Mouse (Mus musculus) hindbrain, embryonic 13.5 days (tissue): Measurements from ENCODE around the gene Mrgpre. TPM values are rescaled to one million over a fixed set of nuclear protein-coding genes. Genes with fewer than 3 reads are reported as not detected.

Experiments used
- ATAC-seq: fragments of 200-750 bp; cut with Nextera tagmentation; 2 replicates; pipeline ENCODE4 v1.8.0; 2017; ENCODE audit warnings: moderate TSS enrichment; ENCODE audit not compliant: low FRiP score
- H3K27ac ChIP-seq: fragments of 300-500 bp; sonication (generic); 2 replicates; pipeline ENCODE4 v1.5.1; 2015; ENCODE audit warnings: inconsistent platforms, mild to moderate bottlenecking, moderate library complexity
- H3K27me3 ChIP-seq: fragments of 300-500 bp; sonication (generic); 2 replicates; pipeline ENCODE4 v1.6.1; 2015; ENCODE audit warnings: mild to moderate bottlenecking, inconsistent platforms
- H3K36me3 ChIP-seq: fragments of 300-500 bp; sonication (generic); 2 replicates; pipeline ENCODE4 v1.6.1; 2015; ENCODE audit warnings: mild to moderate bottlenecking, inconsistent platforms
- H3K4me1 ChIP-seq: fragments of 300-500 bp; sonication (generic); replicated peaks from 2 replicates; pipeline ENCODE4 v1.6.1; 2015; ENCODE audit warnings: inconsistent platforms
- H3K4me2 ChIP-seq: fragments of 300-500 bp; sonication (generic); 2 replicates; pipeline ENCODE4 v1.6.1; 2015; ENCODE audit warnings: inconsistent platforms, mild to moderate bottlenecking, moderate library complexity
- H3K4me3 ChIP-seq: fragments of 300-500 bp; sonication (generic); 2 replicates; pipeline ENCODE4 v1.5.1; 2015; ENCODE audit warnings: mild to moderate bottlenecking, inconsistent platforms
- H3K9ac ChIP-seq: fragments of 300-500 bp; sonication (generic); 2 replicates; pipeline ENCODE4 v1.6.1; 2015; ENCODE audit warnings: mild to moderate bottlenecking, inconsistent platforms
- H3K9me3 ChIP-seq: fragments of 300-500 bp; sonication (generic); 2 replicates; pipeline ENCODE4 v1.6.1; 2016; ENCODE audit warnings: inconsistent platforms
- WGBS: fragments of 180-500 bp; shearing (Covaris S2); methylation state at CpG from one replicate; pipeline ENCODE4 v1.1.7; 2015; 5-methylcytosine and 5-hydroxymethylcytosine counted together
- polyA plus RNA-seq: library from polyadenylated mRNA; unstranded; fragments of >200 nt; fragmentation: Nextera tagmentation; extraction: Ambion mirVana; gene quantifications from 2 replicates; pipeline ENCODE4 v1.2.1, GENCODE M21; 2015

Gene Mrgpre
- polyA plus RNA-seq, 1 experiment from 2014 or later, result 3.8 TPM

DNA sequence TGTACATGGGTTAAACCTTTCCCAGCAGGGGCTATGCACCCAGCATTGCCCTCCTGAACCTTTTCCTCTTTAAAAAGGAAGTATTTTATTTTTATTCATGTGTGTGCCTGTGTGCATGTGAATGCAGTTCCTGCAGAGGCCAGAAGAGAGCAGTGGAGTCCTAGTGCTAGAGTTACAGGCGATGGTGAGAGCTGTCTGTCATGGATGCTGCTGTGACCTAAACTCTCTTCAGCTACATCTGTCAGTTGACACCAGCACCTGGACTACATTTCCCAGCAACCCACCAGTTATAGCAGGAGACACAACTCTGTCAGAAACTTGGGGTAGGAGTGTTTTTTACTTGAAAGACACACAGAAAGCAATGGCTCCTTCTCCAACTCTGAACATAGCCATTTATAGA lies 24.6 kb upstream of the Mrgpre start:
- peaks cover 90% of the 10 kb centered on the region for H3K36me3 ChIP-seq
- no peak overlapping the region for H3K27ac ChIP-seq
- no peak for ATAC-seq
- no peak overlapping the region for H3K9ac ChIP-seq
- no peaks in the 10 kb centered on the region for H3K27me3 ChIP-seq
- no peak overlapping the region for H3K4me2 ChIP-seq
- no peaks in the 10 kb centered on the region for H3K9me3 ChIP-seq
- H3K4me3 ChIP-seq, result no peak overlapping the region
- no peaks in the 10 kb centered on the region for H3K4me1 ChIP-seq
- 51% methylated on average over 1 of the region's 1 CpGs for WGBS

DNA sequence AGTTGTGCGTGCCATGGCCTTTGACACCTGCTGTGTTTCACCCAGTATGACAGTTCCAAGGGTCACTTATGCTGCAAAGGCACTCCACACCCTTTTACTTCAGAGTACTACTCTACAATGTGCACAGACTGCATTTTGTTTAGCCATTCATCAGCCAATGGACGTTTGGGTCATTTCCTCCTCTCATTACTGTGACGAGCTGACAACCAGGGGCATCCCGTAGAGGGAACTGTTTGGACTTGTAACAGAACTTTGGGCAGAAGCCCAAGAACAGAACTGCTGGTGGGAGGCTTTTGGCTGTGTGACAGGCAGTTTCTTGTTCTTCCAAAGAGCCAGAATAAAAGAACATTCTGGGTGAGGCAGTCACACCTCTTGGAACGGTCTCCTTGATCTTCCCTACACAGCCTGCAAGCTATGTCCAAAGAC lies 20.9 kb upstream of the Mrgpre start:
- 66% methylated on average over 5 of the region's 5 CpGs for WGBS
- ATAC-seq, result no peak
- no peak overlapping the region for H3K27ac ChIP-seq
- H3K9ac ChIP-seq, result no peak overlapping the region
- no peak overlapping the region for H3K4me3 ChIP-seq
- no peak overlapping the region for H3K4me2 ChIP-seq
- H3K27me3 ChIP-seq, result no peaks in the 10 kb centered on the region
- no peaks in the 10 kb centered on the region for H3K9me3 ChIP-seq
- no peaks in the 10 kb centered on the region for H3K4me1 ChIP-seq
- H3K36me3 ChIP-seq, result peaks cover 90% of the 10 kb centered on the region

DNA sequence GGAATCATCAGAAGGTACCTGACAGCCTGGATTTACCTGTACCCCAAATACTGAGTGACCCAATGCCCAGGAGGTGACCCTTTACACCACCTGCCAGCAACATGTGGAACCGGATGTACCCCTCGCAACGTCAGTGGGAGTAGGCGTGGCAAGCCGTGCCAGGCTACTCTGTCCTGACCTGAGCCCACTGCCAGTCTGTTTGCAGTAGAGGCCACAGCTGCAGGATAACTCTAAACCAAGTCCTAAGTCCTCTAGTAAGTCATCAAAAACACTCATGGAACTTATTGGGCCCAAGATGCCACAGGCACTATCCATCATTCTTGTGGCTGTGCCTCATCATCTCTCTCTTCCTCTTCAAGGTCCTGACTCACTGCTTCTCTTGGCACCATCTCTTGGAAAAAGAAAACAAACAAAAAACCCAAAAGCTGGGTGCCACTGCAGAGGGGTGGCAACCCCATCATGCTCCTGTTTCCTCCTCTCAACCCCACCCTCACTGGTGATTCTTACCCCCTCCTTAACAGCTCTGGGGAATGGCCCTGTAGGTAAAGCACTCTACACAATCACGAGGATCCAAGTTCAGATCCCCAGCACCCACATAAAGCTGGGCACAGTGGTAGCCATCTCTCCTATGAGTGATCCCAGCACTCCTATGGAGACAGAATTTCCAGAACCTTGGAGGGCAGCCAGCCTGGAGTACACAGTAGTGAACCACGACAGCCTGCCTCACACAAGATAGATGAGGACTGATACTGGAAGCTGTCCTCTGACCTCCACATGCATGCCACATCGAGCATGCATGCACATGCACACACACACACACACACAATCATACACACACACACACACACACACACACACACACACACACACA lies 17.1 kb upstream of the Mrgpre start:
- Histone ChIP-seq H3K36me3 (peaks cover 95% of the 10 kb centered on the region), H3K27ac (no peak overlapping the region), H3K27me3 (no peaks in the 10 kb centered on the region), H3K9me3 (no peaks in the 10 kb centered on the region), H3K9ac (no peak overlapping the region), H3K4me1 (no peaks in the 10 kb centered on the region), H3K4me2 (no peak overlapping the region), H3K4me3 (no peak overlapping the region)
- WGBS, result 93% methylated on average over 8 of the region's 8 CpGs
- ATAC-seq, result no peak

DNA sequence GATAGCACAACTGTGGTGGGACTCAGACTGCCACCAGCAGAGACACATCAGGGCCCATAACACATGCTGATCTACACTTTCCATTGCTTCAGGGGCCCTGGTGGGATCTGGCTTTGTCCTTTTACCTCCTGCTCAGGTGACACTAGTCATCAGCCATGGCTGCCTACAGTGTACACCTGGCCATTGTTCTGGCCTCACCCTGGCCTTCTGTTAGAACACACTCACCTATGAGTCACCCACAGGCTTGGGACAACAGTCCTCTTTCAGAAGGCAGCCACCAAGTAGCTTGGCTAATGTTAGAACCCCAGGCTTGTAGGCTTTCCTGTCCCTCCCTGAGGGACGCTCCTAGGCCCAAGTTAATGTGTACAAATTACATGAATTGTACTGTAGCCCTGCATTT lies 16.5 kb upstream of the Mrgpre start:
- H3K36me3 ChIP-seq, result peaks cover 95% of the 10 kb centered on the region
- WGBS, result 97% methylated on average over 1 of the region's 1 CpGs
- no peaks in the 10 kb centered on the region for H3K9me3 ChIP-seq
- no peaks in the 10 kb centered on the region for H3K4me1 ChIP-seq
- H3K9ac ChIP-seq, result no peak overlapping the region
- H3K27me3 ChIP-seq, result no peaks in the 10 kb centered on the region
- no peak for ATAC-seq
- H3K27ac ChIP-seq, result no peak overlapping the region
- H3K4me3 ChIP-seq, result no peak overlapping the region
- H3K4me2 ChIP-seq, result no peak overlapping the region

DNA sequence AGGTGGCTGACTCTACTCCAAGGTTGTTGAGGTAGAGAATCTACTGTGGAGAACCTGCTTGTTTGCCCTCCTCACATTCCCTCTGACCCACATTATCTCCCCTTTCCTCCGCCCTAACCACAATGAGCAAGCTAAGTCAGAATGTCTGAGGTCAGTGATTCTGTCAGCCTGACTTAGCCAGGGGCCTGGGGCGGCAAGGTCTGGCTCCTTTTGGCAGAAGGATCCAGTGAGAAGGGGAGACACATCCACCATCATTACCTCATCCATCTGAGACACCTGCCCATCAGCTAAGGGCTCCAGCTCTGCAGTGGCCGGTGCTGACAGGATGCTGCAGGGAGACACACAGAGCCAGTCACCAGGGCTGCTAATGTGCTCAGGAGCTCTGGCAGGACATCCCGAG lies 14.5 kb upstream of the Mrgpre start:
- H3K27ac ChIP-seq, result no peak overlapping the region
- H3K4me1 ChIP-seq, result no peaks in the 10 kb centered on the region
- peaks cover 86% of the 10 kb centered on the region for H3K36me3 ChIP-seq
- no peaks in the 10 kb centered on the region for H3K9me3 ChIP-seq
- H3K9ac ChIP-seq, result no peak overlapping the region
- H3K4me3 ChIP-seq, result no peak overlapping the region
- ATAC-seq, result no peak
- 89% methylated on average over 4 of the region's 4 CpGs for WGBS
- H3K4me2 ChIP-seq, result no peak overlapping the region
- no peaks in the 10 kb centered on the region for H3K27me3 ChIP-seq

DNA sequence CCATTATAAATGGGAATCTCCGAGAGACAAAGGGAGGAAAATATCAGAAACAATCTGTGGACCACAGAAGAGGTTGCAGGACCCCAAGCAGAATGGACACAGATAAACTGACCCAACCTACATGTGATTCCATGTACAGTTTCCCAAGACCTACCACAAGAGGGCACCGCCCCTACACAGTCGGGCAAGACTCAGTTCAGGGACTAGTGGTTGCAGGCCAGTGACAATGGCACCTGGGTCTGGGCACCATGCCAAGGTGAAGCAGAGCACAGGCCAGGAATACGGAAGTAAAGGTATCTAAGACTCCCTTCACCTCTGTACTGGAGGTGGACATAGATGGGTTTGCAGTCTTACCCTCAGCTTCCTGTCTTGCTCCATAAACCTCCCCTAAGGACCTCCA lies 8.8 kb upstream of the Mrgpre start:
- H3K4me2 ChIP-seq, result no peak overlapping the region
- no peaks in the 10 kb centered on the region for H3K4me1 ChIP-seq
- no peaks in the 10 kb centered on the region for H3K9me3 ChIP-seq
- H3K4me3 ChIP-seq, result no peak overlapping the region
- H3K27me3 ChIP-seq, result no peaks in the 10 kb centered on the region
- H3K9ac ChIP-seq, result no peak overlapping the region
- ATAC-seq, result no peak
- H3K27ac ChIP-seq, result no peak overlapping the region
- WGBS, result 65% methylated on average over 4 of the region's 4 CpGs
- peaks cover 30% of the 10 kb centered on the region for H3K36me3 ChIP-seq

DNA sequence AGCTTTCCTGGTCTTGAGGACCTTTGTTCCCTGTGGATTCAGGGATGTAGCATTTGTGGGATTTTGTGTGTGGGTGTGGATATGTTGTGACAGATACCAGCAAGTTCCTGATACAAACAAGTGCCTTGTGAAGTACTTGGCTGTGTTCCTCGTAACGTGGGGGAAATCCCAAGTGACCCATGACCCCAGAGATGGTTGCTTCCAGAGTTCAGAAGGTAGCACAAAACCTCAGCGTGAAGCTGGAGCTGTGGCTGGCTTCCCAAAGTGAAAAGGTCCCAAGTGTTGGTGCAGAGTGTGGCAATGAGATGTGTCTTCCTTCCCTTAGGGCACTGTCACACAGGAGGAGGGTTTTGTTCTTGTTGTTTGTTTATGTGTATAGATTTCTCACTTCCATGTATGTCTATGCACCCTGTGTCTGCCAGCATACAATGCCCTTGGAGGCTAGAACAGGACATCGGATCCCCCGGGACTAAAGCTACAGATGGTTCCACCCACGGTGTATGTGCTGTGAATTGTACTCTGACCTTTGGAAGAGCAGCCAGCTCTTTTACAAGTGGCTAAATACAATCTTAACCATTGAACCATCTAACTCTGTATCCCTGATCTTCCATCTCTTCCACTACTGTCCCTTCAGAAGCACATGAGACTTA lies 8.2 kb upstream of the Mrgpre start:
- Histone ChIP-seq H3K4me2 (no peak overlapping the region), H3K4me1 (no peaks in the 10 kb centered on the region), H3K9me3 (no peaks in the 10 kb centered on the region), H3K9ac (no peak overlapping the region), H3K36me3 (peaks cover 24% of the 10 kb centered on the region), H3K27ac (no peak overlapping the region), H3K4me3 (no peak overlapping the region), H3K27me3 (no peaks in the 10 kb centered on the region)
- no peak for ATAC-seq
- 81% methylated on average over 6 of the region's 6 CpGs for WGBS

DNA sequence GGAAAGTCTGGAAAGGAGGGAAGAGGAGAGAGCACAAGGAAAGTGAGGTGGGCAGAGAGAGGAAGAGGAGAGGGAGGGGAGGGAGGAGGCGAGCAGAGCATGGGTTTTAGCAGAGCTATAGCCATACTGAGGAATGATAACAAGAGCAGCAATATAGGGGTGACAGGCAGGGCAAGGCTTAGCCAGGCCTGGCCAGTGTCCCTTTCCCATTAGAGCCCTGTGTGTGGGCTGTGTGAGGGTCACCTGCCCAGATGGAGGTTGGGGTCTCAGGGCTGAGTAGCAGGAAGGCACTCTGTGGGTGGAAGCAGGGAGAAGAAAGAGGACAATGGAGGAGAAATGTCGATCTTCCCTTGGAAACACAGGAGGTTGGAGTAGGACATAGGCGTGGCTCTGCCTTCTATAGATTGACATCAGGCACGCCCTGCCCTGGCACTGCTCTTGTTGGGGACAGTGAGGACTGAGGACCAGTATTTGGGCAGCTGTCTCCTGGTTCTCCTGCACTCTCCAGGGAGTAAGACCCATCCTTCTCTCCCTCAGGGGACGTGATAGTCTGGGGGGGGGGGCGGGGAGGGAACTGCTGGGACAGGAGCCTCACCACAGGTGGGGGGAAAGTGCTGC lies 813 bp downstream of the Mrgpre start:
- Histone ChIP-seq H3K4me3 (peak overlapping the region; percentile 47), H3K27me3 (0 out of 2 replicates have a peak, but pooled peaks cover 5% of the 10 kb centered on the region), H3K9ac (peak overlapping the region; percentile 78), H3K4me2 (peak overlapping the region; percentile 63), H3K9me3 (no peaks in the 10 kb centered on the region), H3K27ac (peak overlapping the region; percentile 87), H3K4me1 (peaks cover 30% of the 10 kb centered on the region), H3K36me3 (peaks cover 15% of the 10 kb centered on the region)
- peak; percentile 76 for ATAC-seq
- 9% methylated on average over 6 of the region's 6 CpGs for WGBS

DNA sequence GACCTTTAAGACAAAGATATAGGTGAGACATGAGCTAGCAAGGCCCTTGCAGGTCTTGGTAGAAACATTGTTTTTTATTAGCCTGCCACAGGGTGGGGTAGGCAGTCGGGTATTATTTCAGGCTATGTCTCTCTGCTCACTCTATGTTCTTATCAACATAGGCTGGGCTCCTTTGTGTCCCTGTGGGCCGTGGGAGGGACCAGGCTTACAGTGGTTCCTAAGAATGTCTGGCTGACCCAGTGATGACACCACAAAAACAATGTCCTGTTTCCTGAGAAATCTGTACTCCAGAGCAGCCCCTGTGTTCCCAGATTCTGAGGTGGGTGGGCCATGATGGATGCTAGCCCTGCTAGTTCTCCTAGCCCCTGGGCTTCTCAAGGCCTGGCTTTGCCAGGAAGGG lies 6.9 kb downstream of the Mrgpre start:
- 79% methylated on average over 2 of the region's 2 CpGs for WGBS
- no peak overlapping the region for H3K4me2 ChIP-seq
- no peaks in the 10 kb centered on the region for H3K9me3 ChIP-seq
- H3K4me1 ChIP-seq, result 0 out of 2 replicates have a peak, but pooled peaks cover under 1% of the 10 kb centered on the region
- H3K27me3 ChIP-seq, result 0 out of 2 replicates have a peak, but pooled peaks cover 5% of the 10 kb centered on the region
- H3K27ac ChIP-seq, result no peak overlapping the region
- no peak overlapping the region for H3K9ac ChIP-seq
- ATAC-seq, result no peak
- H3K36me3 ChIP-seq, result peaks cover 15% of the 10 kb centered on the region
- no peak overlapping the region for H3K4me3 ChIP-seq

DNA sequence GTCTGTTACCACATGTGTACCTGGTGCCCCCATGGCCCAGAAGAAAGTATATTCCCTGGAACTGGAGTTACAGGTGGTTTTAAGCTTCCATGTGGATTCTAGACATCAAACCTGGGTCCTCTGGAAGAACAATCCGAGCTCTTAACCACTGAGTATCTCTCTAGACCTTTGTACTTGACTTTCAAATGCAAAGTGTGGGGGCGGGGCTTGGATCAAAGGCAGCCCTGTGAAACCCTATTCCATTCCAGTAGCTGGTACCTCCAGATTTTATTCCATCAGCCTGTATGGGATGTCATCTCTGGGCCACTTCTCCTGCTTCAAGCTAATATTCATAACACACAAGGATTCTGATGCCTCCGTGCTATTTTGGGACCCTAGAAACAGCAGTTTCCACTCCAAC lies 8.2 kb downstream of the Mrgpre start:
- Histone ChIP-seq H3K9me3 (no peaks in the 10 kb centered on the region), H3K4me2 (no peak overlapping the region), H3K9ac (no peak overlapping the region), H3K27me3 (0 out of 2 replicates have a peak, but pooled peaks cover 5% of the 10 kb centered on the region), H3K4me1 (no peaks in the 10 kb centered on the region), H3K4me3 (no peak overlapping the region), H3K27ac (no peak overlapping the region), H3K36me3 (peaks cover 11% of the 10 kb centered on the region)
- 34% methylated on average over 3 of the region's 3 CpGs for WGBS
- ATAC-seq, result no peak

DNA sequence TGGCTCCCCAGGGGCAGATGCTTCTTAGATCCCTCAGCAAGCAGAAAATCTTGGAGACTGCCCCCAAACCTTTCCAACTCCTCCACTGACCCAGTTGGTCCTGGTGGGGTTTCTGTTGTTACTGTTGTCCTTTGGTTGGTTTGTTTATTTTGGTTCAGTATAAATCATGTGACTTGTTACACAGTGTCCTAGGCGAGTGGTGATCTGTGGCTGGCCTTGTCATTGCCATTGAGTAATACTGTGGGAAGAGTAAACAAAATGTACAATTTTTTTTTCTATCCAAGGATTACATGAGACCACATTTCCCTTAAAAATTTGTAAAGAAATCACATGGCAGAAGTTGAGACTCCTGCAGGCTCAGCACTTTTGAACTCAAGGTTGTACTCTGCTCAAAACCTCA lies 14.8 kb downstream of the Mrgpre start:
- WGBS, result 50% methylated on average over 1 of the region's 1 CpGs
- Histone ChIP-seq H3K4me2 (no peak overlapping the region), H3K27me3 (peaks cover 18% of the 10 kb centered on the region), H3K9me3 (no peaks in the 10 kb centered on the region), H3K36me3 (no peaks in the 10 kb centered on the region), H3K27ac (no peak overlapping the region), H3K4me3 (no peak overlapping the region), H3K4me1 (no peaks in the 10 kb centered on the region), H3K9ac (no peak overlapping the region)
- ATAC-seq, result no peak

DNA sequence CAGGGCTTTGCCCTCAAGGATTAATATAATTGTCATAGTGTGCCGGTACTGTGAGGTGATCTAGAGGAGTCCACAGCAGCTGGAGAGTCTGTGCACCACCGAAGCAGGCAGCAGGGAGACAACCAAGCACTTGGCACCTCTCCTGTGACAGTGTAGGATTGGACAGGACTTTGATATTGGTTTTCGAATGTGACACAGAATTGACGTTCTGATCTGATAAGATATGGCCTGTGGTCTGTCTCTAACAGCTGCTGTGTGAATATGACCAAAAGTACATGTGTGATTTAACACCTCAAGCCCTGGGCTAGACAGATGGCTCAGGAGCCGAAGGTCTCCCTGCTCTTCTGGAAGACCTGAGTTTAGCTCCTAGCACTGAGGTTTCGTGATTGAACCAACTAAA lies 16.0 kb downstream of the Mrgpre start:
- H3K4me2 ChIP-seq, result no peak overlapping the region
- no peak overlapping the region for H3K27ac ChIP-seq
- no peak overlapping the region for H3K4me3 ChIP-seq
- no peaks in the 10 kb centered on the region for H3K4me1 ChIP-seq
- no peak overlapping the region for H3K9ac ChIP-seq
- WGBS, result 85% methylated on average over 6 of the region's 6 CpGs
- H3K27me3 ChIP-seq, result peaks cover 23% of the 10 kb centered on the region
- ATAC-seq, result no peak
- H3K9me3 ChIP-seq, result no peaks in the 10 kb centered on the region
- no peaks in the 10 kb centered on the region for H3K36me3 ChIP-seq
